Mouse (Mus musculus) 3134 (cell line): ENCODE data around the gene Ndufaf2.
A peak's percentile ranks its signal among the peaks of the same experiment; 100 is the strongest.

Source experiments
- DNase-seq: peaks from one replicate; pipeline ENCODE4 v3.0.0-alpha.2; 2011; ENCODE audit warnings: low spot score; ENCODE audit not compliant: insufficient read length; ENCODE audit errors: extremely low read depth

Gene Ndufaf2

DNA sequence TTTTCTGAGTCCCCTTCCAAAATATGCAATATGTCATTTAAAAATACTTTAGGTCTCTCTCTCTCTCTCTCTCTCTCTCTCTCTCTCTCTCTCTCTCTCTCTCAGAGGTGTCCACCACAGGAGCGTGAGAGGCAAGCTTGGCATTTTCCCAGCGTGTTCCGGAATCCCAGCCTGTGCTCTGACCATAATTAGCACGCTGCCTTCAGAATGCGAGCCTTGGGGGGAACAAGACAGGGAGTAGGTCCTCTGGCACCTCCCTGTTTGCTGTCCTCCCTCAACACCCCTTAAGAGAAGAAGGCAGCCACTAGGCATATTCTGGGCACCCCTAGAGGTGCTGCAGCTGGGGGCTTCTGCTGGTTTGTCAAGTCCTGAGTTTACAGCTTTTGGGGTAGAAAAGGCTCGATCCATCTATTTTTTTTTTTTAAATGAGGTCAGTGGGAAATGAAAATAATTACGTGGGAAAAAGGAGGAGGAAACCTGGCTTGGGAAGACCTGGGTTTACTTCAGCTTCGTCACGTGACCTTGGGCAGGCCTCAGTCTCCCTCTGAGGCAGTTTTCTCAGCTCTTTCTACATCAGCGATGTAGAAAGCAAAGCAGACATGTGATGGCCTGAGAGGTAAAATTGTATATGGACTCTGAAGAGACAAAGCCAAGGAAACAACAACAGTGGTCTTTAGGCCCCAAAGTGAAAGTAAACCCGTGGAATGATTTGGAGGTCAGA is 187.8 kb downstream of the Ndufaf2 start:
- peak; percentile 14 for DNase-seq

DNA sequence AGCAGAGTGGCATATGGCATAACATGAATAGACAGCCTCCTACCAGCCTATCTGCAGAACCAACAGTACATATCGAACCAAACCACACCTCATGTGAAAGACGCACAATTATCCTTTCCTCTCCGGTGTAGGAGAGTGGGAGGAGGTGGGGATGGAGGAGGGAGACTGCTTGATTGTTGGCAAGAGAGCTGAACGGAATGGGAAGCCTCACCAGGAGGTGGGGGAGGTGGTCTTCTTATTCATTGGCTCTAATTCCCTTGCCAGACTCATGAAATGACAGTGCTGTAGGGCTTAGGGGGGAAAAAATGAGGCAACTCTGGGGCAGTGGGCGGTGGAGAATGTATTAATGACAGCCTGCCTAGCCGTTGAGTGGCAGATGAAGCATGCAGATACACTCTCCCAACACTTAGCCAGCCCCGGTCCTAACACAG is 188.4 kb downstream of the Ndufaf2 start:
- DNase-seq = no peak

DNA sequence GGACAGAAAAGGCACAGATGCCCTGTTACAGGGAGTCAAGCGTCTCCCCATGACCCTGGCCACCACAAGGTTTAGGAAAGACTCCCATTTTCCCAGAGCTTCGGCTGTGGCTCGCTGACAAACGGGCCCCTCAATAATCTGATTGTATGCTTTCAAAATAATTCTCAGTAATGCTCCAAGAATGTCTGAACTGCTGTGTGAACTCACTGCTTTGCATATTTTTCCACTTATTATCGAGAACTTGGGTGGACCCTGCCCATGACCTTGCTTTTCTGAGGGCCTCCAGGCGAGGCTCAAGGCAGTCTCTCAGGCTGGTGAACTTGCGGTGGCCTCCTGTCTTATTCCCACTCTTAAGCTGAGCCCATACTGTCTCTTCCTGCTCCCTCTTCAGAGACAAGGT is 193.8 kb downstream of the Ndufaf2 start:
- no peak for DNase-seq

DNA sequence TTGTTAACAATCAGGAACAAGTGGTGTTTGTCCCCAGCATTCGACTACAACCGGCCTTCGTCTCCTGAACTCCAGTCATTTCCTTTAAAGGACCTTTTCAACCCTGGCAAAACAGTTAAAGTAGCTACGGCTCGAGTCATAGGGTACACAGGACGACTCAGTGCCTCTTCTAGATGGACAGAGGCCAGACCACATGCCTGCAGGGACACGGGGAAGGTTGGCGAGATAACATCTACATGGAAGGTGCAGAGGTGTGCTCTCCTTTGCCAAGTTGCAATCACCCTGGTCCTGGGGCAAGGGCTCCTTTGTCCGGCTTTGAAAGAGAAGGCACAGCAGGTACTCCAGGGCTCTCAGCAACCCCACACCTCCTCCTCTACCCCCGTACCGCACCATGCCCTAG is 195.0 kb downstream of the Ndufaf2 start:
- DNase-seq = no peak

DNA sequence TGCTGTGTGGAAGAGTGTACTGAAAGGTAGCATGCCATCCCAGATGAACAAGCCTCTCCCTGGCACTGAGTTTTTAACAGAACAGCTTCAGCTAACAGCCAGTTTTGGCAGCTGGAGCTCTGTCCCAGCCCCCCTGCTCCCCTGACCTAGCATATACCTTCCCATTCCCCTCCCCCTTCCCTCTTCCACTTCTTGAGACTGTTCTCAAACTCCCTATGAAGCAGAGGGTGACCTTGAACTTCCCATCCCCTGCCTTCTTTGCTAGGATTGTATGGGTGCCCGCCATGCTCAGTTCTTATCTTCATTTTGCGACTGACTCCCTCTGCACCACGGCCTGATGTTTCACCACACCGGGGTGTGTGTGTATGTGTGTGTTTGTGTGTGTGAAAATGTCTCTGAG is 195.7 kb downstream of the Ndufaf2 start:
- no peak for DNase-seq

DNA sequence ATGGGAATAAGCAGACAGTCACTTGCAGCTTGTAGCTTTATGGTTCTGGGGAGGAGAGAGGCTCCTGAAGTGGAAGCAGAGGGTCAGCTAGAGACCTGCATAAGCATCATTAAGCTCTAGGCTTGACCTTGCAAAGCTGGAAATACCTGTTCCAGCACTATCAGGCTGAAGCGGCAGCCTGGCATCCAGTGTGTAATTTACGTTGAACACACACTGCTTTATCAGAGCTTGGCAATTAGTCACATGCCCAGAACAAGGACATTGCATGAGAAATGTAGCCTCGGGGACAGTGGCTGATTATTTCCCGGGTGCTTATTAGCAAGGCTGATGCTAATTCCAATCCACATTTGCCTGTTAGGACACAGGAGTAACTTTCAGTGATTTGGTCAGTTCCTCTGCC is 196.5 kb downstream of the Ndufaf2 start:
- no peak for DNase-seq

DNA sequence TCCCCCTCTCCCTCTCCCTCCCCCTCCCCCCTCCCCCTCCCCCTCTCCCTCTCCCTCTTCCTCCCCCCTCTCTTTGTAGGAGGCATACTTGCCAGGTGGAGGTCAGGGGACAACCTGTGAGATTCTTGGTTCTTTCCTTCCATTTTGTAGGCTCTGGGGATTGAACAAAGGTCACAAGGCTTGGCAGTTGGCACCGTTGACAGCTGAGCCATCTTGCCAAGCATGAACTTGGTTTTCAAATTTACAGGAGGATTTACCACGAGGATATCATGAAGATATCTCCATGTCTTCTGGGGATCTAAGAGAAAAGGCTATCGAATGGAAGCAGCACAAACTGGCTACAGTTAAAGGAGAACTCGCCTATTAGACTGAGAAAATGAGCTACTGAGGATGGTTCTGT is 196.9 kb downstream of the Ndufaf2 start:
- DNase-seq = no peak

DNA sequence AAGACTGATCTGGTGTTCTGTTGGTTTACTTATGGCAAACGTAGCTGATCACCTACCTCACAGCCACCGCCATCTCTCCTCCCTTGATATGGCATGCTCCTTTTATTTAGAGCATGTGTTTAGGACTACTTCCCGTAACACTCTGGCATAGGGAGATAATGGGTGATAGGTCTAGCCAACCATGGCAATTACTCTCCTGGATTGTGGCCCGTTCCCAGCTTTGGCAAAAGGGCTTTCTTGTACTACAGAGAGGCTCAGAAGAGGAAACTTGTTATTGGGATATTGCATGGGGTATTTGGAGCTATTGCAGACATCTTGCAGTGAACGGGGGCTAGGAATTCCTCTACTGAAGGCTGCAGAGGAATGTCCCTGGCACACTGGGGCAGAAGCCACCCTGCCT is 197.9 kb downstream of the Ndufaf2 start:
- no peak for DNase-seq

DNA sequence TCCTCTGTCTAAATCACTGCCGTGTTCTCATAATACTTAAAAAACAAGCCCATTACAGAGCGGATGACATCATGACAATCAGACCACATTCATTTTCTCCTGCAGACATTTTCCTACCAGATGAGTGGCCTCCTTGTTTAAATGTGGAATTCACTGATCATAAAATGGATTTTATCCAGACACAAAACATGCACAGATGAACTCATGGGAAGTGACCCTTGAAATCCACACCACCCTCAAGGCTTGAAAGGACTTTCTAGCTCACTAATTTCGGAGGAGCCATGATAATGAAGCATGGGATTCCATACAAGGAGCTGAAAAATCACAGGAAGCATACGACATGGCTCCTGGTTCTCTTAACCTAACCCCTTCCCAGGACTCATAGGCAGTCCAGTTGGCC is 198.5 kb downstream of the Ndufaf2 start:
- DNase-seq = no peak

DNA sequence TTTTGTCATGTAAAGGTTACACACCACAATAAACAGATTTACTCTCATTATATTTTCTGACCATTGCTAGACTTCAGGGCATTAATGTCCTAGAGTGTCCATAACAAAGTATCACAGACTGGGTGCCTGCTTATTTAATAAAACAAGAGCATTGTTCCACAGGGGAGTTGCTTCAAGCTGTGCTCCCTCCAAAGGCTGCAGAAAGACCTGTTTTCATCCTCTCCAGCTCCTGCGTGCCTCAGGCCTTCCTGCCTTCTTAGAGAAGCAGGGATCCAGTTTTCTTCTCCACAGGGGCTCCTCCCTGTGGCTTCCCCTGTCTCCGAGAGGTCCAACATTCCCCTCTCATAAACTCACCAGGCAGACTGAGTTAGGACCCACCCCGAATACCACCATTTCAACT is 202.2 kb downstream of the Ndufaf2 start:
- no peak for DNase-seq

DNA sequence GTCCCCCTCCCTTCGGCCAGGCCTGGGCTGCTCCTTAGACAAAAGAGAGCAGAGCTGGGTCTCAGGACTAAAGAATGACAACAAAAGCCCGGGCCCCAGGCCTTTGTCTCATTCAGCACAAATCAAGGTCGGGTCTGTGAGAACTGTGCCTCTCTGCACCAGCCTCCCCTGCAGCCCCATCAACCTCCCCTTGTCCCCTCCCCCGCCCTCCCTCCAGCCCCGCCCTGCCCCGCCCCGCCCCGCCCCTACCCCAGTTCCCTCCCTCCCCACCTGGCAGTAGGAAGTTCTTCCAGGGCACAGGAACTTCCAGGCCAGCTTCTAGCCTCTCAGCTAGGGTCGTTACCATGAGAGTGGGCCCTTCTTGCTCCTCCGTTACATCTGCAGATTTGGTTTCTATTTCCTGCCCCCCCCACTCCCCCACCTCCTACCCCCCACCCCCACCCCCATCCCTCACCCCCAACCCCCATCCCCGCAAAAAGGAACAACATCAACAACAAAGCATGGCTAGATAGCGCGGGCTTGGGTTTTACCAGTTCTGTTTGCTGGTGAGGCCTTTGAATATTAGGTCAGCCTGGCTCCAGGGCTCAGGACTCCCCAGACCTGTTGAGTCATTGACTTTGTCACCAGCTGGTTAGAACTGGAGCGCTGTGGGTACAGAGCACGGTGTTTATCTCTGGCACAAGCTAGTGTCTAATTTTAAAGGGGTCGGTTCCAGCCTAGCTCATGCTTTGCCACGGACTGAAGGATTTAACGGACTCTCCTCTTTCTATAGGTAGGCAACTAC is 202.9 kb downstream of the Ndufaf2 start:
- DNase-seq = peak; percentile 26

DNA sequence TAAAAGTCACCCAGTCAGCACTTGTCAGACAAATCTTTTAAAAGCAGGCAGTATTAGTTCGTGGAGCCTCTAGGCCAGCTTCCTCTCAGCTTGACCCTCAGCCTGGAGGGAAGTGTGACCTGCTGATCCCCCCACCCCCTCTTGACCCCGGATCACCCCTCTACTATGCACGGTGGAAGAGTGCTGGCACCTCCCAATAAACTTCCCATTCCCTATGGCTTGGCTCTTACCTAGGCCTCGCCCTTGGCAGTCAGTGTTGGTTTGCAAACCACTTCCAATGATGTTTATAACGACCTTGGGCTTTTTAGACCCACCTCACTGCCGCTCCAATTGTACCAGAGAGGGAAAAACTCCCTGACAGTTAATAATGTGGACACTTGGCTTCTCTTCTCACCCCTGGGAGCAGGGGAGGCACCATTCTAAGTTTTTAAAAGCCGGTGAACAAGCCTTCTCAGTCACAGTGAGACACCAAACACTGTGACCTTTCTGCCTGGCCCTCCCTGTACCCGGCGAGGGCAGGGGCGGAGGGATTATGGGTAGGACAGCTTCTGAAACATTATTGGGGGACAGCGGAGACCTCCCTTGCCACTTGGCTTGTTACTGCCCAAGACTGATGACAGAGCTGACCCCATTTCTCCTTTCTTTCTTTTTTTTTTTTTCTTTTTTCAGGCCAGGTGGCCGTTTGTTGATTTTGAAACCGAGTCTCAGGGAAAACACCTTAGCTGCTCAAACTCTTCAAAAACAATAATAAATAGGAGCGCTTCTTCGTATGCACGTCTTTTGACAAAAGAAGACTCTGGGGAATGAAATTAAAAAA is 203.8 kb downstream of the Ndufaf2 start:
- no peak for DNase-seq

DNA sequence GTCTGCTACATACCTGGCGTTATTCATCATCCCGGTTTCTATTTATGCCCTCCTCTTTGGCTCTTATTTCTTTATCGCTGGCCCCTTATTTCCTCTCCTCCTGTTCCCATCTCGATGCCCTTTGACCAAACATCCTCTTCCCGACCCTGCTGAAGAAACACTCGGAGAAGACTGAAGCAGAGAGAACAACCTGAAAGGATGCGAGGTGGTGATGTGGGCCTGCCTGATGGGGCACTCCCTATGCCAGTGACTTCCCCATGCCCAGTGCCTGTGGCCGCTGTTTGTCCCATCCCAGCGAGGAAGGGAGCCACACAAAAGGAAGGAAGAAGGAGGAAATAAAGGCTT is 204.4 kb downstream of the Ndufaf2 start:
- DNase-seq = no peak
